Mouse (Mus musculus): ENCODE measurements around the gene Edc4. TPM values are rescaled to one million over a fixed set of nuclear protein-coding genes. Genes with fewer than 3 reads are reported as not detected.

Edc4 gene
- polyA plus RNA-seq, 1 experiment from 2014 or later = 56.3 TPM

GRCm38 (mm10) chr8:105889756-105890465 is 9.2 kb downstream of the Edc4 start:
- peaks cover 6% of the 10 kb centered on the region for H3K4me1 ChIP-seq
- 91% methylated on average over 12 of the region's 12 CpGs for WGBS
- no peak overlapping the region for H3K4me2 ChIP-seq (replicated peaks)
- no peak for ATAC-seq (ENCODE audit: insufficient number of reproducible peaks, low FRiP score, low TSS enrichment, low read depth)
- H3K27ac ChIP-seq (replicated peaks) = no peak overlapping the region
- H3K36me3 ChIP-seq = peaks cover 91% of the 10 kb centered on the region
- H3K9ac ChIP-seq = no peak overlapping the region
- H3K27me3 ChIP-seq = no peaks in the 10 kb centered on the region
- no peaks in the 10 kb centered on the region for H3K9me3 ChIP-seq (replicated peaks)
- no peak overlapping the region for H3K4me3 ChIP-seq (replicated peaks)

DNA sequence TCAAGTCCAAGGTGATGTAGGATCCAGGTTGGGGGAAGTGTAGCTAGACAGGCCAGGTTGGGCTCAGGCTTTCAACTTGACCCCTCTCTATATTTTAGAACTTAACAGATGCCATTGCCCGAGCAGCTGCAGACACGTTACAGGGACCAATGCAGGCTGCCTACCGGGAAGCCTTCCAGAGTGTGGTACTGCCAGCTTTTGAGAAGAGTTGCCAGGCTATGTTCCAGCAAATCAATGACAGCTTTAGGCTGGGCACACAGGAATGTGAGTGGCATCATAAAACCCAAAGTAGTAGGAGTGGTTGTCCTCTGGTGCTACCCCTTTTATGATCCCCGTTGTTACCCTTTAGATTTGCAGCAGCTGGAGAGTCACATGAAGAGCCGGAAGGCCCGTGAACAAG is 10.2 kb downstream of the Edc4 start:
- Histone ChIP-seq H3K36me3 (peaks cover 84% of the 10 kb centered on the region), H3K4me1 (peaks cover 6% of the 10 kb centered on the region), H3K4me2 (replicated peaks) (no peak overlapping the region), H3K9me3 (replicated peaks) (no peaks in the 10 kb centered on the region), H3K27ac (replicated peaks) (no peak overlapping the region), H3K27me3 (no peaks in the 10 kb centered on the region), H3K9ac (no peak overlapping the region), H3K4me3 (replicated peaks) (no peak overlapping the region)
- ATAC-seq (ENCODE audit: insufficient number of reproducible peaks, low FRiP score, low TSS enrichment, low read depth) = no peak
- WGBS = 85% methylated on average over 6 of the region's 6 CpGs

DNA sequence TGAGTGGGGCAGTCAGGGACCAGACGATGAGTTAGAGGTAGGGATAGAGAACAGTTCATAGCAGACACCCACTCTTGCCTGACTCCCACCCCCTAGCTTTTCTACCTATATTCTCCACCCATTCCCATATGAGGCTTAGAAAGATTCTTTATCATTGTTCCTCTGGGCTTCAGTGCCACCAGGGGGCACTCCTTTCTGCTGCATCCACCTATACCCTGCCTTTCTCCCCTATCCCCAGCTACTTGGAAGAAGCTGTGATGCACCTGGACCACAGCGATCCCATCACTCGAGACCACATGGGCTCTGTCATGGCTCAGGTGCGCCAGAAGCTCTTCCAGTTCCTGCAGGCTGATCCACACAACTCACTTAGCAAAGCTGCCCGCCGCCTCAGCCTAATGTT is 11.8 kb downstream of the Edc4 start:
- Histone ChIP-seq H3K36me3 (peaks cover 69% of the 10 kb centered on the region), H3K9ac (no peak overlapping the region), H3K27ac (replicated peaks) (no peak overlapping the region), H3K4me3 (replicated peaks) (no peak overlapping the region), H3K4me2 (replicated peaks) (no peak overlapping the region), H3K9me3 (replicated peaks) (no peaks in the 10 kb centered on the region), H3K4me1 (peaks cover 6% of the 10 kb centered on the region), H3K27me3 (no peaks in the 10 kb centered on the region)
- WGBS = 82% methylated on average over 6 of the region's 6 CpGs
- no peak for ATAC-seq (ENCODE audit: insufficient number of reproducible peaks, low FRiP score, low TSS enrichment, low read depth)

- no peaks in the 10 kb centered on the region for H3K9me3 ChIP-seq (replicated peaks)
- H3K4me3 ChIP-seq (replicated peaks) = no peak within 1 kb of the TSS
- peaks cover 6% of the 10 kb centered on the region for H3K4me1 ChIP-seq
- no peak within 1 kb of the TSS for H3K27ac ChIP-seq (replicated peaks)
- peaks cover 60% of the 10 kb centered on the region for H3K36me3 ChIP-seq
- no peak within 1 kb of the TSS for H3K9ac ChIP-seq
- H3K27me3 ChIP-seq = no peaks in the 10 kb centered on the region
- no peak within 1 kb of the TSS for H3K4me2 ChIP-seq (replicated peaks)
- peak; percentile 84 for ATAC-seq (ENCODE audit: insufficient number of reproducible peaks, low FRiP score, low TSS enrichment, low read depth)
- 6% methylated on average over 11 of the region's 11 CpGs for WGBS
Observed at GRCm38 (mm10) chr8:105893339-105893738, 12.7 kb downstream of the Edc4 start, which contains the start of gene Nrn1l. Nrn1l (plus strand) TSS chr8:105893567.

DNA sequence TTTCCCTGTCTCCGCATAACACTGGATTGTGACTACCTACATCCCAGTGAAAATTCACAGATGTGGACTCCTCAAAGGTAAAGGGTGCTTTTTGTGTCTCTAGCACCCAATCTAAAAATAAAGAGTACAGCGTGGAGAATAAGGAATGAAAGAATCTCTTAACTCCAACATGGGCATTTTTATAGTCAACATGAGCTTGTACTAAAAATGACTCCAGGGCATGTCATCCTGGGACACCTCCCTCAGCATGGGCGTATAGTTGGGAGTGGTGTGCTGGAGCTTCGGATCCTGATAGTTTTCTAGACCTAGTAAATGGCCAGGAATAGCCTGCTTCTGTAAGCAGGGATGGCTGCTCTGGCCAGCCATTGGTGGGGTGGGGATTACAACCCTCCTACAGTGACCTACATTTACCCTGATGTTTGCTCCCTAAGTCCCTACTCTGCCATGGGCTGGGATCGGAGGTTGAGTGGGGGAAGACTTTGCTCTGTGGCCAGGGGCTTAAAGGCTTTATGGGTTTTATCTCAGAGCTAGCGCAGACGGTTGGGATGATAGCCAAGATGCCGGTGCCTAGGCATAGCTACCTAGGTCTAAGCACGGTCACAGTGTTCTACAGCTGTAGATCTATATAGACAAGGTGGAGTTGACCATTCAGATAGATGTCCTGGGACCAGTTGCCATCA is 17.3 kb downstream of the Edc4 start:
- no peak overlapping the region for H3K4me3 ChIP-seq (replicated peaks)
- no peaks in the 10 kb centered on the region for H3K27me3 ChIP-seq
- no peaks in the 10 kb centered on the region for H3K9me3 ChIP-seq (replicated peaks)
- H3K36me3 ChIP-seq = peaks cover 14% of the 10 kb centered on the region
- H3K27ac ChIP-seq (replicated peaks) = no peak overlapping the region
- no peak overlapping the region for H3K9ac ChIP-seq
- no peak overlapping the region for H3K4me2 ChIP-seq (replicated peaks)
- ATAC-seq (ENCODE audit: insufficient number of reproducible peaks, low FRiP score, low TSS enrichment, low read depth) = no peak
- peaks cover 16% of the 10 kb centered on the region for H3K4me1 ChIP-seq
- 73% methylated on average over 9 of the region's 9 CpGs for WGBS

GRCm38 (mm10) chr8:105900180-105900940 is 19.7 kb downstream of the Edc4 start, which contains the start of gene Pskh1:
Pskh1 (plus strand) TSS chr8:105900441.
- peak within 1 kb of the TSS; percentile 100 for H3K9ac ChIP-seq
- peaks cover 10% of the 10 kb centered on the region; the same call in 1 of the 2 replicates for H3K4me1 ChIP-seq
- under 1% methylated on average over 68 of the region's 68 CpGs for WGBS
- H3K9me3 ChIP-seq (replicated peaks) = no peaks in the 10 kb centered on the region
- peak within 1 kb of the TSS; percentile 75 for H3K4me2 ChIP-seq (replicated peaks)
- H3K4me3 ChIP-seq (replicated peaks) = peak within 1 kb of the TSS; percentile 93
- peak; percentile 93 for ATAC-seq (ENCODE audit: insufficient number of reproducible peaks, low FRiP score, low TSS enrichment, low read depth)
- no peaks in the 10 kb centered on the region for H3K27me3 ChIP-seq
- H3K36me3 ChIP-seq = no peaks in the 10 kb centered on the region
- peak within 1 kb of the TSS; percentile 91 for H3K27ac ChIP-seq (replicated peaks)

GRCm38 (mm10) chr8:105900941-105901616 is 20.4 kb downstream of the Edc4 start:
- peak overlapping the region; percentile 91 for H3K27ac ChIP-seq (replicated peaks)
- H3K4me2 ChIP-seq (replicated peaks) = peak overlapping the region; percentile 75
- H3K27me3 ChIP-seq = no peaks in the 10 kb centered on the region
- peaks cover 10% of the 10 kb centered on the region; the same call in 1 of the 2 replicates for H3K4me1 ChIP-seq
- H3K9me3 ChIP-seq (replicated peaks) = no peaks in the 10 kb centered on the region
- WGBS = 25% methylated on average over 16 of the region's 16 CpGs
- ATAC-seq (ENCODE audit: insufficient number of reproducible peaks, low FRiP score, low TSS enrichment, low read depth) = no peak
- no peaks in the 10 kb centered on the region for H3K36me3 ChIP-seq
- H3K4me3 ChIP-seq (replicated peaks) = peak overlapping the region; percentile 93
- H3K9ac ChIP-seq = peak overlapping the region; percentile 100

GRCm38 (mm10) chr8:105919390-105919789 is 38.7 kb downstream of the Edc4 start:
- no peaks in the 10 kb centered on the region for H3K9me3 ChIP-seq (replicated peaks)
- 92% methylated on average over 3 of the region's 3 CpGs for WGBS
- H3K27ac ChIP-seq (replicated peaks) = no peak overlapping the region
- no peak overlapping the region for H3K4me2 ChIP-seq (replicated peaks)
- no peaks in the 10 kb centered on the region for H3K4me1 ChIP-seq
- no peak overlapping the region for H3K9ac ChIP-seq
- peaks cover 37% of the 10 kb centered on the region for H3K36me3 ChIP-seq
- no peak for ATAC-seq (ENCODE audit: insufficient number of reproducible peaks, low FRiP score, low TSS enrichment, low read depth)
- H3K27me3 ChIP-seq = no peaks in the 10 kb centered on the region
- no peak overlapping the region for H3K4me3 ChIP-seq (replicated peaks)

DNA sequence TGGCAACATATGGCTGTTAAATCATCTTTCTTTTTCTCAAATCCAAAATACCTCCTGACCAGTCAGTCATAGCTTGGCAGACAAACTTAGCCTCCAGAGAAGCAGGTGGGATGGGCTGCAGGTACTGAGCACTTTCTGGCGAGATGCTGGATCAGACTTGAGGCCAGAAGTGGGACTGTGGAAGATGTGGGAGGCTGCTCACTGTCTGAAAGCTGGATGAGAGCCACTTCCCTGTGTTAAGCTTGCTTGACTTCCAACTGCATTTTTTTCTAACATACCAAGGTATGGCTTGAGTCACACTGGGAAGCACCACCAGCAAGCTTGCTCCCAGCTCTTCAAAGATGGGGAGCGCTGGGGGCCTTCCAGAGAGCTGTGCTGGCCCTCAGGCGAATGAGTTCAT is 44.4 kb downstream of the Edc4 start:
- no peak overlapping the region for H3K9ac ChIP-seq
- H3K4me2 ChIP-seq (replicated peaks) = no peak overlapping the region
- H3K4me1 ChIP-seq = no peaks in the 10 kb centered on the region
- no peaks in the 10 kb centered on the region for H3K9me3 ChIP-seq (replicated peaks)
- peaks cover 29% of the 10 kb centered on the region for H3K36me3 ChIP-seq
- no peak for ATAC-seq (ENCODE audit: insufficient number of reproducible peaks, low FRiP score, low TSS enrichment, low read depth)
- WGBS = 60% methylated on average over 3 of the region's 3 CpGs
- no peak overlapping the region for H3K4me3 ChIP-seq (replicated peaks)
- no peaks in the 10 kb centered on the region for H3K27me3 ChIP-seq
- no peak overlapping the region for H3K27ac ChIP-seq (replicated peaks)

GRCm38 (mm10) chr8:105930602-105931001 is 49.9 kb downstream of the Edc4 start:
- ATAC-seq (ENCODE audit: insufficient number of reproducible peaks, low FRiP score, low TSS enrichment, low read depth) = 0 out of 2 replicates have a peak, but pooled peaks have one; percentile 12
- no peak overlapping the region for H3K4me2 ChIP-seq (replicated peaks)
- H3K36me3 ChIP-seq = peaks cover 45% of the 10 kb centered on the region
- 18% methylated on average over 8 of the region's 8 CpGs for WGBS
- H3K27me3 ChIP-seq = no peaks in the 10 kb centered on the region
- no peak overlapping the region; the same call in 1 of the 2 replicates for H3K9ac ChIP-seq
- no peaks in the 10 kb centered on the region for H3K9me3 ChIP-seq (replicated peaks)
- no peak overlapping the region for H3K4me3 ChIP-seq (replicated peaks)
- no peak overlapping the region for H3K27ac ChIP-seq (replicated peaks)
- H3K4me1 ChIP-seq = peaks cover 3% of the 10 kb centered on the region; the same call in 1 of the 2 replicates

DNA sequence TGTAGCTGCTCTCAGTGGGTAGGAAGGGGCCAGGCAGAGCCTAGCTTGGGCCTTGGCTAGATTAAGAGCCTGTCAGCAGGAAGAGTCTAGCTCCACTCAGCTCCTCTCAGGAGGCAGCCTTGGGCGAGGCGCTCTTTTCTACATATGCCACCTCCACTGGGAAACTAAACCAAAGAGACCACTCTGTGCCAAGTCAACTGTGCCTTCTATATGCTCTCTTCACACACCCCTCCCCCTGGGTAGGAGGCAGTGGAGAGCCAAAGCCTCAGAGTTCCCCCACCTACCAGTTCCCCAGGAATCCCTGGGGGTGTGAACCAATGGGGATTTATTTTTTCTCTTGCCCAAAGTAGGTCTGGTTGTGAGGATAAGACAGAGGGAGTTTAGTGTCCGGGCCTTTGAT is 50.6 kb downstream of the Edc4 start:
- no peaks in the 10 kb centered on the region for H3K9me3 ChIP-seq (replicated peaks)
- no peak overlapping the region for H3K4me2 ChIP-seq (replicated peaks)
- H3K4me1 ChIP-seq = peaks cover 10% of the 10 kb centered on the region
- no peak overlapping the region for H3K27ac ChIP-seq (replicated peaks)
- no peak for ATAC-seq (ENCODE audit: insufficient number of reproducible peaks, low FRiP score, low TSS enrichment, low read depth)
- WGBS = 96% methylated on average over 3 of the region's 3 CpGs
- no peak overlapping the region for H3K9ac ChIP-seq
- H3K4me3 ChIP-seq (replicated peaks) = no peak overlapping the region
- no peaks in the 10 kb centered on the region for H3K27me3 ChIP-seq
- peaks cover 43% of the 10 kb centered on the region for H3K36me3 ChIP-seq
